Mouse (Mus musculus) kidney, embryonic 14.5 days (tissue): ENCODE results near the gene Clta. TPM values are rescaled to one million over a fixed set of nuclear protein-coding genes. Genes with fewer than 3 reads are reported as not detected.
A peak's percentile ranks its signal among the peaks of the same experiment; 100 is the strongest.

Source experiments
- ATAC-seq: fragments of 200-750 bp; cut with Nextera tagmentation; 2 replicates; pipeline ENCODE4 v1.8.0; 2017; ENCODE audit warnings: moderate number of reproducible peaks, mild to moderate bottlenecking, moderate TSS enrichment, moderate library complexity; ENCODE audit not compliant: low FRiP score, low TSS enrichment
- H3K27ac ChIP-seq: fragments of 300-500 bp; sonication (generic); 2 replicates; pipeline ENCODE4 v1.5.1; 2014; ENCODE audit warnings: low read depth, mild to moderate bottlenecking, low read length, moderate library complexity, mixed read lengths
- H3K27me3 ChIP-seq: fragments of 300-500 bp; sonication (generic); 2 replicates; pipeline ENCODE4 v1.6.1; 2014; ENCODE audit warnings: mild to moderate bottlenecking, low read length; ENCODE audit not compliant: control insufficient read depth, insufficient read depth
- H3K36me3 ChIP-seq: fragments of 300-500 bp; sonication (generic); 2 replicates; pipeline ENCODE4 v1.6.1; 2014; ENCODE audit warnings: low read length, mixed read lengths; ENCODE audit not compliant: control insufficient read depth, insufficient read depth
- H3K4me1 ChIP-seq: fragments of 300-500 bp; sonication (generic); 2 replicates; pipeline ENCODE4 v1.6.1; 2014; ENCODE audit warnings: low read length, mixed read lengths; ENCODE audit not compliant: control insufficient read depth, insufficient read depth
- H3K4me2 ChIP-seq: fragments of 300-500 bp; sonication (generic); replicated peaks from 2 replicates; pipeline ENCODE4 v1.6.1; 2014; ENCODE audit warnings: low read depth, mild to moderate bottlenecking, low read length
- H3K4me3 ChIP-seq: fragments of 300-500 bp; sonication (generic); 2 replicates; pipeline ENCODE4 v1.5.1; 2014; ENCODE audit warnings: mild to moderate bottlenecking, low read length
- H3K9ac ChIP-seq: fragments of 300-500 bp; sonication (generic); 2 replicates; pipeline ENCODE4 v1.6.1; 2014; ENCODE audit warnings: low read depth, mild to moderate bottlenecking, low read length, moderate library complexity
- H3K9me3 ChIP-seq: fragments of 300-500 bp; sonication (generic); 2 replicates; pipeline ENCODE4 v1.6.1; 2016; ENCODE audit warnings: low read length; ENCODE audit not compliant: control insufficient read depth
- WGBS: fragments of 180-500 bp; shearing (Covaris S2); extraction: QIAGEN DNeasy Blood & Tissue Kit; methylation state at CpG from one replicate; pipeline ENCODE4 v1.1.7; 2014; 5-methylcytosine and 5-hydroxymethylcytosine counted together
- polyA plus RNA-seq: library from polyadenylated mRNA; unstranded; fragments of >200 nt; fragmentation: Nextera tagmentation; extraction: Ambion mirVana; gene quantifications from 2 replicates; pipeline ENCODE4 v1.2.1, GENCODE M21; 2014

Gene Clta
- polyA plus RNA-seq, 1 experiment from 2014 or later = 242 TPM

- no peak overlapping the region for H3K4me3 ChIP-seq
- no peaks in the 10 kb centered on the region for H3K27me3 ChIP-seq
- 49% methylated on average over 13 of the region's 13 CpGs for WGBS
- ATAC-seq = no peak
- H3K4me2 ChIP-seq = no peak overlapping the region
- H3K36me3 ChIP-seq = no peaks in the 10 kb centered on the region
- no peaks in the 10 kb centered on the region for H3K9me3 ChIP-seq
- 0 out of 2 replicates have a peak overlapping the region, but pooled peaks have one; percentile 30 for H3K27ac ChIP-seq
- no peak overlapping the region for H3K9ac ChIP-seq
- H3K4me1 ChIP-seq = peaks cover 37% of the 10 kb centered on the region
These were observed 35.6 kb upstream of the Clta start for GRCm38 (mm10) chr4:43968650-43969049.

DNA sequence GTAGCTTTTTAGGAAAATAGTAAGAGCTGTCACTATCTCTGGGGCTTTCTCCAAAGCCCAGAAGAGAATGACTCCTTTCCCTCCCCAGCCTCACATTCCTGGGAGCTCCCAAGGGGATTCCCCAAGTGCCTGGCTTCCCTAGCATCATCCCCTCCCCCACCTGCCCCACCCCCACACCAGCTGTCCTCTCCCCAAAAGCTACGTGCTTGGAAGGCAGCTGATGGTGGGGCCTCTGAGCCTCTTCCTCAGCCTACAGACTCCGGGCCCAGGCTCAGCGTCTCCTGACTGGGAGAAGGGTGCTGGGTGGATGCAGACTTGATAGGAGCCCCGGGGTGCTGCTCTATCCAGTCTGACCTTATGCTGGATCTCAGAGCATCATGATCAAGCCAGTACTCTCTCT is 34.9 kb upstream of the Clta start:
- Histone ChIP-seq H3K9me3 (no peaks in the 10 kb centered on the region), H3K36me3 (no peaks in the 10 kb centered on the region), H3K4me3 (no peak overlapping the region), H3K9ac (no peak overlapping the region), H3K27ac (no peak overlapping the region; the same call in 1 of the 2 replicates), H3K4me2 (no peak overlapping the region), H3K27me3 (no peaks in the 10 kb centered on the region), H3K4me1 (peaks cover 36% of the 10 kb centered on the region)
- ATAC-seq = no peak
- WGBS = 18% methylated on average over 4 of the region's 4 CpGs

DNA sequence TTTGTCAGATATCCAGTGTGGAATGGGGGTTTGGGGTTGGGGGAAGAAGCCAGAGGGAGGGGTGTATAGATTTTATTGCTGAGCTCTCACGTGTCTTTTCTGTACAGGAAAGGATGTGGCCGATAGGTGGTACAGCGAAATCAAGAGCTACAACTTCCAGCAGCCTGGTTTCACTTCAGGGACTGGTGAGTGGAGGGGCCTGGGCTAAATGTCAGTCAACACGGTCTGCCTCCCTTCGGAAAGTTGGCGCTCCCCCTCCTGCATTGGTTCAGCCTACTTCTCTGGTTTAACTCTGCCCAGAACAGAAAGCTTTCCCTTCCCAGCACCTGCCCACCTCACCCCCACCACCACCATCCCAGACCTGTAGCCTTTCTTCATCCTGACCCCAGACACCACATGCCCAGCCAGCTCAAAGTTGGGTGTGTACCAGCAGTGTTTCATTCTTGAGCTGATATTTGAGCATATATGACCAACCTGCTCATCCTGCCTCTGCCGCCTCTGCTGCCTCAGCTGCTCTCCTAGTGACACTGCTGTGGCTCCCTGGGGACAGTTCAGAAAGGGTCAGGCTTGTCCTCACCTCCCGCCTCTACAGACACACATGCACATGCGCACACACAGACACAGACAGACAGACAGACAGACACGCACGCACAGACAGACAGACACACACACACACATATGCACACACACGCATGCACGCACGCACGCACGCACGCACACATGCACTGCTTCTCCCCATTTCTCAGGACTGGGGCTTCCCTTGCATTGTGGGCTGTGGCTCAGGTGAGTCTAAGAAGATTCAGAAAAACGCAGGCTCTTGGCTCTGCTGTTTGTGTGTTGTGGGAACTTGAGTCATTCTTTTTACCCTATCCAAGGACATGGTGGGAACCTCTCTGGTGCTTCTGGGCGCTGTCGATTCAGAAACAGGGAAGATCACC is 33.6 kb upstream of the Clta start:
- no peaks in the 10 kb centered on the region for H3K36me3 ChIP-seq
- H3K27ac ChIP-seq = no peak overlapping the region
- no peak overlapping the region for H3K9ac ChIP-seq
- no peak for ATAC-seq
- 84% methylated on average over 20 of the region's 20 CpGs for WGBS
- H3K9me3 ChIP-seq = no peaks in the 10 kb centered on the region
- no peak overlapping the region for H3K4me2 ChIP-seq
- H3K4me3 ChIP-seq = no peak overlapping the region
- no peaks in the 10 kb centered on the region for H3K27me3 ChIP-seq
- peaks cover 26% of the 10 kb centered on the region for H3K4me1 ChIP-seq

DNA sequence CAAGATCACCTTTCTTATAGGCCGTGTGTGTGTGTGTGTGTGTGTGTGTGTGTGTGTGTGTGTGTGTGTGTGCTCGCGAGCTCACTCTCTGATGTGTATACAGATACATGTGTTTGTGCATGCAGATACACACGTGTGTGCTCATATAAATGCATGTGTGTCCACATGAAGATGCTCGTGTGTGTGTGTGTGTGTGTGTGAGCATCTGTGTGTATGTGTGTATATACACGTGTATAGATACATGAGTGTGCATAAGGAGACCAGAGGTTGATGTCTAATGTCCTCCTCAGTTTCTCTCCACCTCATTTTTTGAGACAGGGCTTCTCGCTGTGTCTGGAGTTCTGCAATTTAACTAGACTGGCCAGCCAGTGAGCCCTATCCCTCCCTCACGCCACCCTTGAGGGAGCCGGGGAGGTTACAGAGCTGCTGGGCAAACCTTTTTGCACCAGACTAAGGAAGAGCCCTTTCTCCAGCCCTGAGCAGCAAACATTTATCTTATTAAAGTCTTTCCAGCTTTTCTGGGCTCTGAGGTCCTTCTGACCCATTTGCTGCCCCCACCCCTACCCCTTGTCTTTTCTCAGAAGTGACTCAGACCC is 32.6 kb upstream of the Clta start:
- peak; percentile 25; the same call in 1 of the 2 replicates for ATAC-seq
- 58% methylated on average over 9 of the region's 9 CpGs for WGBS
- no peaks in the 10 kb centered on the region for H3K27me3 ChIP-seq
- peak overlapping the region; percentile 27 for H3K4me2 ChIP-seq
- no peaks in the 10 kb centered on the region for H3K9me3 ChIP-seq
- H3K4me1 ChIP-seq = peaks cover 26% of the 10 kb centered on the region
- H3K4me3 ChIP-seq = no peak overlapping the region; the same call in 1 of the 2 replicates
- H3K36me3 ChIP-seq = 0 out of 2 replicates have a peak, but pooled peaks cover 2% of the 10 kb centered on the region
- no peak overlapping the region for H3K9ac ChIP-seq
- peak overlapping the region; percentile 92 for H3K27ac ChIP-seq

- Histone ChIP-seq H3K9me3 (no peaks in the 10 kb centered on the region), H3K9ac (no peak overlapping the region), H3K4me1 (peaks cover 26% of the 10 kb centered on the region), H3K27me3 (no peaks in the 10 kb centered on the region), H3K4me2 (peak overlapping the region; percentile 27), H3K36me3 (0 out of 2 replicates have a peak, but pooled peaks cover 2% of the 10 kb centered on the region), H3K27ac (peak overlapping the region; percentile 92), H3K4me3 (no peak overlapping the region; the same call in 1 of the 2 replicates)
- peak; percentile 86 for ATAC-seq
- under 1% methylated on average over 8 of the region's 8 CpGs for WGBS
These were observed 32.1 kb upstream of the Clta start for GRCm38 (mm10) chr4:43972137-43972591.

- no peak for ATAC-seq
- H3K4me3 ChIP-seq = no peak overlapping the region
- WGBS = 65% methylated on average over 4 of the region's 4 CpGs
- H3K27me3 ChIP-seq = no peaks in the 10 kb centered on the region
- H3K27ac ChIP-seq = no peak overlapping the region
- H3K36me3 ChIP-seq = 0 out of 2 replicates have a peak, but pooled peaks cover 2% of the 10 kb centered on the region
- no peak overlapping the region for H3K9ac ChIP-seq
- H3K4me2 ChIP-seq = no peak overlapping the region
- H3K4me1 ChIP-seq = peaks cover 22% of the 10 kb centered on the region
- no peaks in the 10 kb centered on the region for H3K9me3 ChIP-seq
These were observed 30.7 kb upstream of the Clta start for GRCm38 (mm10) chr4:43973526-43973981.

DNA sequence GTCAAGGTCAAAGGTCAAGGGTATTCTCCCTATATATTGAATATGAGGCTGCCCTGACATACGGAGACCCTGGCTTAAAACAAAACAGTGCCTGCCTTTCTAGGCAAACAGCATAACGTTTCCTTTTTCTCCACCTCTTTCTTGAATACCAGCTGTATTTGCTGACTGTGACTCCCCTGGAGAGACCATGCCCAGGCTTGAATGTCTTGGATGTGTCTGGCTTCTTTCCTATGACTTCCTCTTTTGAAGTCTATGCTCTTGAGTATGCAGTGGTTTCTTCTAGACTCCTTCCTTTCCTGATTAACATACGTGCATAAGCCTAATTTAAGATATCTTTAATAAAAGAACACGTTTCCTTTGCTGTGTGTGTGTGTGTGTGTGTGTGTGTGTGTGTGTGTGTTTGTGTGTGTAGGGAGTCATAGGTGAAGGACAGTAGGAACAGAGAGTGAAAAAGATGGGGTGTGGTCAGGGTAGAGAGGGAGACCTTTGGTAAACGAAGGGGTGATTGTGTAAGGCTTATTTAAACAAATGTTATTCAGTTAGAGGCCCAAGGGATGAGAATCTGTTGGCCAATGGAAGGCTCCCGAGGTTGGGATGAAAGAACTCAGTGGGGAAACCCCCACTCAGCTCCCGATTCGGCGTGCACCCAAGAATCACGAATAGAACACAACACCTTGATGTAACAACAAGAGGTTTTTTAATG is 29.2 kb upstream of the Clta start:
- no peaks in the 10 kb centered on the region for H3K27me3 ChIP-seq
- WGBS = 81% methylated on average over 10 of the region's 10 CpGs
- H3K9ac ChIP-seq = no peak overlapping the region
- no peaks in the 10 kb centered on the region for H3K9me3 ChIP-seq
- H3K4me2 ChIP-seq = no peak overlapping the region
- H3K36me3 ChIP-seq = 0 out of 2 replicates have a peak, but pooled peaks cover 2% of the 10 kb centered on the region
- H3K4me3 ChIP-seq = no peak overlapping the region
- no peak for ATAC-seq
- H3K4me1 ChIP-seq = peaks cover 16% of the 10 kb centered on the region
- no peak overlapping the region for H3K27ac ChIP-seq

DNA sequence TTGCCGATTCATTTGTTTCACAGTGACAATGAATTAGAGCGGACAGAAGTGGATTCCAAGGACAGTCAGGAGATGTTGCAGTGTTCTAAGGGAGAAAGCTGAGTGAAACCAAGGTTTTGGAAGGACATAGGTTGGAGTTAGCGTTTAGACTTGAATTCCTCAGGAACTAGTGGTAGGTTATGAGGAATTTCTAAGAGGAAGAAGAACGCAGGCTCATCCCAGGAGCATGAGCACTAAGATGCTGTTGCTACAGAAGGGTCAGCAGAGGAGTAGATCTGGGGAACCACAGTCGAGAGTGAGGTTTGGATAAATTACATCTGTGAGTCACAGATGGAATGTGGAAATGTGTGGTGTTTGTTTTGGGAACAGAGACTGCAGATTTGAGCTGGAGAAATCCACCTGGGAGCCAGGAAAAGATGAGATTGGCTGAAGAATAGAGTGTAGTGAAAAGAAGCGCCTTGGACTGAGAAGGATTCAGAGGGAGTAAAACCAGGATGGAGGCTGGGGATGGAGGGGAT is 28.0 kb upstream of the Clta start:
- Histone ChIP-seq H3K9me3 (no peaks in the 10 kb centered on the region), H3K36me3 (0 out of 2 replicates have a peak, but pooled peaks cover 2% of the 10 kb centered on the region), H3K9ac (no peak overlapping the region), H3K4me1 (peaks cover 16% of the 10 kb centered on the region), H3K27ac (no peak overlapping the region), H3K4me2 (no peak overlapping the region), H3K4me3 (no peak overlapping the region), H3K27me3 (no peaks in the 10 kb centered on the region)
- whole genome bisulfite sequencing = 88% methylated on average over 6 of the region's 6 CpGs
- no peak for ATAC-seq
